Mouse (Mus musculus) CH12.LX (cell line): ENCODE data around the gene Hip1. TPM values are rescaled to one million over a fixed set of nuclear protein-coding genes. Genes with fewer than 3 reads are reported as not detected.

Source experiments
- DNase-seq: peaks from one replicate; pipeline ENCODE4 v3.0.0-alpha.2; 2013; ENCODE audit errors: extremely low read depth
- H3K27ac ChIP-seq: 2 replicates; pipeline ENCODE4 v1.5.1; 2012; ENCODE audit warnings: low read depth, mild to moderate bottlenecking, control low read depth, moderate library complexity; ENCODE audit not compliant: insufficient read depth
- H3K27me3 ChIP-seq: replicated peaks from 2 replicates; pipeline ENCODE3; 2012; ENCODE audit warnings: inconsistent platforms
- H3K36me3 ChIP-seq, 2 experiments: replicated peaks in 1 of 2; 2 replicates each; pipeline versions ENCODE3 to v1.6.1; 2012; ENCODE audit warnings: inconsistent platforms in 1 of 2, low read length in 1 of 2, mild to moderate bottlenecking in 1 of 2, mixed read lengths in 1 of 2, moderate library complexity in 1 of 2; ENCODE audit not compliant: control insufficient read depth in 1 of 2, insufficient read depth in 1 of 2
- H3K4me1 ChIP-seq, 2 experiments: 2 replicates each; pipeline ENCODE4 v1.6.1; 2012; ENCODE audit warnings: inconsistent platforms in 1 of 2, moderate library complexity in 1 of 2; ENCODE audit not compliant: insufficient read depth in 2 of 2, control insufficient read depth in 1 of 2
- H3K4me2 ChIP-seq: 2 replicates; pipeline ENCODE4 v1.6.1; 2012; ENCODE audit warnings: low read depth, mild to moderate bottlenecking, control low read depth; ENCODE audit not compliant: poor library complexity, insufficient read depth, severe bottlenecking
- H3K4me3 ChIP-seq, 3 experiments: fragments of 150-350 bp in 1 of 3; sonication (generic) in 1 of 3; replicated peaks in 1 of 3; 2 replicates each; pipeline versions ENCODE3 to v1.5.1; 2011 to 2012; ENCODE audit warnings: low read depth in 2 of 3, low read length in 2 of 3, mild to moderate bottlenecking in 2 of 3, moderate library complexity in 2 of 3, control low read depth in 1 of 3, improper control_type of control experiment in 1 of 3, inconsistent platforms in 1 of 3, mixed read lengths in 1 of 3; ENCODE audit not compliant: poor library complexity in 1 of 3
- H3K79me2 ChIP-seq: replicated peaks from 2 replicates; pipeline ENCODE4 v1.6.1; 2012; ENCODE audit warnings: mild to moderate bottlenecking, moderate library complexity; ENCODE audit not compliant: control insufficient read depth, poor library complexity, insufficient read depth, severe bottlenecking; ENCODE audit errors: extremely low read depth
- H3K9ac ChIP-seq: 2 replicates; pipeline ENCODE4 v1.6.1; 2012; ENCODE audit warnings: low read depth, mild to moderate bottlenecking, control low read depth, moderate library complexity; ENCODE audit not compliant: insufficient read depth
- H3K9me3 ChIP-seq: replicated peaks from 2 replicates; pipeline ENCODE3; 2012; ENCODE audit warnings: low read length, inconsistent platforms, mixed read lengths
- BHLHE40 ChIP-seq: IDR thresholded peaks from 2 replicates; pipeline ENCODE4 v1.6.1; 2011; ENCODE audit warnings: mild to moderate bottlenecking, low read depth, low read length, improper control_type of control experiment
- CHD1 ChIP-seq: IDR thresholded peaks from 2 replicates; pipeline ENCODE4 v1.6.1; 2012; ENCODE audit warnings: low read depth, low read length, improper control_type of control experiment, inconsistent platforms
- CHD2 ChIP-seq: IDR thresholded peaks from 2 replicates; pipeline ENCODE4 v1.6.1; 2011; ENCODE audit warnings: low read length, improper control_type of control experiment
- ETS1 ChIP-seq: conservative IDR thresholded peaks from 2 replicates; pipeline ENCODE4 v1.6.1; 2012; ENCODE audit warnings: low read depth, mild to moderate bottlenecking, inconsistent platforms, low read length, improper control_type of control experiment, moderate library complexity
- HCFC1 ChIP-seq: IDR thresholded peaks from 2 replicates; pipeline ENCODE4 v1.6.1; 2012; ENCODE audit warnings: low read depth, mild to moderate bottlenecking, inconsistent platforms, low read length, improper control_type of control experiment
- IRF4 ChIP-seq: IDR thresholded peaks from 2 replicates; pipeline ENCODE4 v1.6.1; 2014; ENCODE audit warnings: low read depth, mild to moderate bottlenecking, inconsistent platforms, low read length, improper control_type of control experiment
- KAT2A ChIP-seq: IDR thresholded peaks from 2 replicates; pipeline ENCODE4 v1.6.1; 2012; ENCODE audit warnings: low read length, improper control_type of control experiment, inconsistent platforms; ENCODE audit not compliant: insufficient replicate concordance
- NELFE ChIP-seq: IDR thresholded peaks from 2 replicates; pipeline ENCODE4 v1.6.1; 2011; ENCODE audit warnings: low read depth, low read length, improper control_type of control experiment
- PAX5 ChIP-seq: IDR thresholded peaks from 2 replicates; pipeline ENCODE4 v1.6.1; 2012; ENCODE audit warnings: low read length, inconsistent platforms, mixed read lengths
- POLR2AphosphoS2 ChIP-seq: IDR thresholded peaks from 2 replicates; pipeline ENCODE4 v1.6.1; 2011; ENCODE audit warnings: low read depth, low read length, improper control_type of control experiment
- RAD21 ChIP-seq: IDR thresholded peaks from 2 replicates; pipeline ENCODE4 v1.6.1; 2011; ENCODE audit warnings: low read depth, mild to moderate bottlenecking, low read length, improper control_type of control experiment, moderate library complexity
- SIN3A ChIP-seq: IDR thresholded peaks from 2 replicates; pipeline ENCODE4 v1.6.1; 2012; ENCODE audit warnings: low read length, improper control_type of control experiment, inconsistent platforms
- TBP ChIP-seq: conservative IDR thresholded peaks from 2 replicates; pipeline ENCODE4 v1.6.1; 2011; ENCODE audit warnings: low read depth, low read length, improper control_type of control experiment
- UBTF ChIP-seq: IDR thresholded peaks from 2 replicates; pipeline ENCODE4 v1.6.1; 2012; ENCODE audit warnings: low read depth, mild to moderate bottlenecking, inconsistent platforms, low read length, improper control_type of control experiment, moderate library complexity
- USF2 ChIP-seq: conservative IDR thresholded peaks from 2 replicates; pipeline ENCODE4 v1.6.1; 2011; ENCODE audit warnings: low read depth, low read length, improper control_type of control experiment
- ZC3H11A ChIP-seq: IDR thresholded peaks from 2 replicates; pipeline ENCODE4 v1.6.1; 2012; ENCODE audit warnings: low read depth, mild to moderate bottlenecking, inconsistent platforms, low read length, improper control_type of control experiment
- ZNF384 ChIP-seq: IDR thresholded peaks from 2 replicates; pipeline ENCODE4 v1.6.1; 2012; ENCODE audit warnings: low read depth, low read length, improper control_type of control experiment, inconsistent platforms
- dilution Hi-C: fragments of 300-500 bp; cut with MboI; formaldehyde crosslinking; loops from 2 replicates; pipeline ENCODE4 v1.14.3; 2020; ENCODE audit warnings: low sequenced_read_pairs; ENCODE audit not compliant: extremely low pct_unique_long_range_greater_than_20kb, extremely low pct_ligation_motif_present
- in situ Hi-C: fragments of 300-500 bp; cut with MboI; formaldehyde crosslinking; loops from 3 replicates; pipeline ENCODE4 v1.14.3; 2019; ENCODE audit warnings: low sequenced_read_pairs, low pct_ligation_motif_present, low pct_unique_long_range_greater_than_20kb, mixed read lengths
- polyA plus RNA-seq: library from polyadenylated mRNA; unstranded; fragments of >175 nt; gene quantifications from 2 replicates; pipeline ENCODE4 v1.2.1, GENCODE M21; 2012; ENCODE audit warnings: low read depth; ENCODE audit not compliant: insufficient read length
- total RNA-seq, 2 experiments: library from RNA; depleted of rRNA; stranded (reverse); fragments of 300-350 nt in 1 of 2; fragments of >200 nt in 1 of 2; gene quantifications; 2 replicates each; pipeline ENCODE4 v1.2.3; 2012 to 2014

The Hip1 gene
- total and polyA plus RNA-seq, 3 experiments = 2.2 to 6.4 (median 3.4) TPM

- no peaks in the 10 kb centered on the region for H3K9me3 ChIP-seq
- no peaks in the 10 kb centered on the region for H3K27me3 ChIP-seq
- H3K9ac ChIP-seq = no peak overlapping the region
- in situ Hi-C loops (loop anchor here (5.0 to 10.0 kb wide), 3 partner anchors 49 to 209 kb away; no protein-coding TSS in a partner anchor), dilution Hi-C loops (no loop called here)
- no peaks in the 10 kb centered on the region for H3K79me2 ChIP-seq
- DNase-seq = no peak
- H3K27ac ChIP-seq = no peak overlapping the region
- TF ChIP-seq ZNF384 (no peak), RAD21 (no peak), PAX5 (no peak), CHD1 (no peak), KAT2A (no peak), UBTF (no peak)
- H3K4me2 ChIP-seq = no peak overlapping the region
- no peaks in the 10 kb centered on the region for H3K4me1 ChIP-seq
- peaks cover 0 to 8% of the 10 kb centered on the region in 2 experiments for H3K36me3 ChIP-seq
- no peak overlapping the region for H3K4me3 ChIP-seq
Measured at GRCm38 (mm10) chr5:135405437-135405836, 139.5 kb downstream of the Hip1 start.

DNA sequence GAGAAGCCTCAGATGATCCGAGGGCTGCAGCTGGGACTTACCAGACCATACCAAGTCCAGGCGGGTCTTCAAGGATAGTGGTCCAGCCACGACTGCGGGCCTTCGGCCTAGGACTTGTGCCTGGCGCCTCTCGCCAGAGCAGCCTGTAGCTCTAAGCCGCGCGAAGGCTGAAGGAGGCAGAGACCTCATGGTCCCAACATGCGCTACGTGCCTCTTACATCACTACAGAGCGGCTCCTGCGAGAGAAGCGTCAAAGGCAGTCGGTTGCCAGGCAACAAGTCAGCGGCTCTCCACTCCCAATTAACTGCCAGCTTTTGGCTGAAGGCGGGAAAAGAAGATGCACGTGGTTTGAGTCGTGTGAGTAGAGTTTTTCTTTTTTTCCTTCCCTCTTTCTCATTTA, 140.3 kb downstream of the Hip1 start:
- Histone ChIP-seq H3K4me1 (no peaks in the 10 kb centered on the region), H3K27me3 (no peaks in the 10 kb centered on the region), H3K79me2 (no peaks in the 10 kb centered on the region), H3K4me3 (no peak overlapping the region), H3K9ac (no peak overlapping the region), H3K27ac (no peak overlapping the region), H3K36me3 (peaks cover 0 to 2% of the 10 kb centered on the region in 2 experiments), H3K4me2 (no peak overlapping the region), H3K9me3 (no peaks in the 10 kb centered on the region)
- dilution Hi-C loops = no loop called here
- in situ Hi-C loops = loop anchor here (5.0 to 10.0 kb wide), 3 partner anchors 50 to 210 kb away; no protein-coding TSS in a partner anchor
- no peak for DNase-seq
- no peak for TF ChIP-seq BHLHE40
- TF ChIP-seq POLR2AphosphoS2 = no peak
- TF ChIP-seq TBP = no peak
- TF ChIP-seq ZC3H11A = no peak
- no peak for TF ChIP-seq NELFE
- TF ChIP-seq HCFC1 = no peak
- no peak for TF ChIP-seq CHD1
- TF ChIP-seq CHD2 = no peak
- no peak for TF ChIP-seq SIN3A
- TF ChIP-seq KAT2A = no peak
- TF ChIP-seq USF2 = no peak
- no peak for TF ChIP-seq RAD21
- TF ChIP-seq ETS1 = no peak
- TF ChIP-seq IRF4 = no peak
